Mouse (Mus musculus) myocyte (in vitro differentiated cells): ENCODE measurements at regions not wholly inside any gene's neighbourhood (a gene's known extent, or its start where the extent isn't known, plus 50 kb on each side); places are given as distances from the start of the nearest gene placed in this dataset.

Source experiments
- CEBPB ChIP-seq: IDR thresholded peaks from 2 replicates; pipeline ENCODE4 v1.6.1; 2011; ENCODE audit warnings: mild to moderate bottlenecking, moderate library complexity; ENCODE audit not compliant: poor library complexity, insufficient read depth, severe bottlenecking
- E2F4 ChIP-seq: IDR thresholded peaks from one replicate; pipeline ENCODE4 v1.6.1; 2011; ENCODE audit warnings: mild to moderate bottlenecking, control low read depth, moderate library complexity; ENCODE audit not compliant: insufficient read depth
- MAX ChIP-seq: IDR thresholded peaks from one replicate; pipeline ENCODE4 v1.6.1; 2011; ENCODE audit warnings: low read depth, mild to moderate bottlenecking, control low read depth
- MYOD1 ChIP-seq, 3 experiments: IDR thresholded peaks; one replicate each; pipeline ENCODE4 v1.6.1; 2011; ENCODE audit warnings: control low read depth in 2 of 3, low read depth in 2 of 3, mild to moderate bottlenecking in 2 of 3, moderate library complexity in 1 of 3; ENCODE audit not compliant: insufficient read length in 2 of 3, control insufficient read depth in 1 of 3
- MYOG ChIP-seq, 3 experiments: IDR thresholded peaks; one replicate each; pipeline ENCODE4 v1.6.1; 2011; ENCODE audit warnings: control low read depth in 2 of 3, low read depth in 2 of 3, mild to moderate bottlenecking in 2 of 3; ENCODE audit not compliant: insufficient read length in 2 of 3, control insufficient read depth in 1 of 3, insufficient read depth in 1 of 3
- POLR2A ChIP-seq: IDR thresholded peaks from one replicate; pipeline ENCODE4 v1.6.1; 2011; ENCODE audit warnings: low read depth, mild to moderate bottlenecking, control low read depth, moderate library complexity; ENCODE audit not compliant: insufficient read length
- POLR2AphosphoS2 ChIP-seq: IDR thresholded peaks from one replicate; pipeline ENCODE4 v1.6.1; 2011; ENCODE audit warnings: low read depth, control low read depth; ENCODE audit not compliant: insufficient read length
- SRF ChIP-seq: IDR thresholded peaks from one replicate; pipeline ENCODE4 v1.6.1; 2011; ENCODE audit warnings: low read depth; ENCODE audit not compliant: control insufficient read depth, insufficient read length
- TCF12 ChIP-seq: IDR thresholded peaks from one replicate; pipeline ENCODE4 v1.6.1; 2011; ENCODE audit warnings: mild to moderate bottlenecking, control low read depth; ENCODE audit not compliant: poor library complexity, insufficient read depth, severe bottlenecking
- TCF3 ChIP-seq: IDR thresholded peaks from one replicate; pipeline ENCODE4 v1.6.1; 2011; ENCODE audit warnings: low read depth, control low read depth; ENCODE audit not compliant: insufficient read length
- USF1 ChIP-seq: IDR thresholded peaks from one replicate; pipeline ENCODE4 v1.6.1; 2011; ENCODE audit warnings: low read depth, mild to moderate bottlenecking, control low read depth, moderate library complexity

GRCm38 (mm10) chr15:75378136-75378535, 109.9 kb downstream of the Ly6f start:
- no peak for TF ChIP-seq MYOG (IDR thresholded peaks at IDR 0.05; ENCODE audit: control insufficient read depth in 1 of 3, insufficient read depth in 1 of 3, insufficient read length in 2 of 3, low read depth in 2 of 3)
- no peak for TF ChIP-seq POLR2A
- no peak for TF ChIP-seq E2F4
- no peak for TF ChIP-seq TCF12
- no peak for TF ChIP-seq POLR2AphosphoS2
- TF ChIP-seq USF1, result no peak
- TF ChIP-seq MAX, result no peak
- no peak for TF ChIP-seq CEBPB
- TF ChIP-seq MYOD1 (IDR thresholded peaks at IDR 0.05; ENCODE audit: control insufficient read depth in 1 of 3, insufficient read length in 2 of 3, low read depth in 2 of 3), result no peak
- TF ChIP-seq SRF, result no peak
- no peak for TF ChIP-seq TCF3
